Comparison of ENCODE assay signal across 25 mouse cellular contexts in genomic region chr6:149197116-149197515, GRCm38 (mm10). TPM values are rescaled to one million over a fixed set of nuclear protein-coding genes. Genes with fewer than 3 reads are reported as not detected.
DNase-seq lines count a peak whose midpoint lies in the region; ATAC-seq and TF ChIP-seq lines count a peak whose summit lies in the region.
"Had no signal": no experiment of that assay in that cellular context is flagged by ENCODE, and none has a peak within 500 bp of the region (broad histone marks: within the 10 kb centered on the region; RNA-seq: fewer than 3 reads in every experiment).

No protein-coding gene starts in this region.

- peak; percentile 64 for DNase-seq in embryonic facial prominence, embryonic 14.5 days (ENCODE audit: low spot score)
- no peak for DNase-seq in embryonic facial prominence, embryonic 10.5 days (ENCODE audit: low spot score)
- DNase-seq in kidney, postnatal 0 days (ENCODE audit: low spot score), result peak; percentile 91
- DNase-seq in kidney, postnatal 4 days, result no peak
- DNase-seq in lung, postnatal 0 days (ENCODE audit: low spot score), result peak; percentile 37
- DNase-seq in lung, postnatal 14 days, result no peak
- no peak for DNase-seq in MEL (ENCODE audit: low read depth, low spot score)
- no peak for DNase-seq in cerebellum, adult 11 months
- DNase-seq: adrenal gland, postnatal 25 days; cerebellum, adult 18-20 months; cerebellum, postnatal 10 days; gastrocnemius, postnatal 14 days; heart, postnatal 36 days; kidney, adult 9 months; layer of hippocampus, adult 9-11 months; midbrain, embryonic 14.5 days; right cerebral cortex, postnatal 4 days; thymus, postnatal 25 days had no signal

- no peaks in the 10 kb centered on the region; the same call in 1 of the 2 replicates for H3K79me2 ChIP-seq in MEL (ENCODE audit: control insufficient read depth, insufficient read depth, low read length, poor library complexity)

- no peaks in the 10 kb centered on the region for H3K9me3 ChIP-seq in embryonic facial prominence, embryonic 14.5 days (ENCODE audit: control insufficient read depth, low read length)
- no peaks in the 10 kb centered on the region for H3K9me3 ChIP-seq in embryonic facial prominence, embryonic 10.5 days
- H3K9me3 ChIP-seq in kidney, postnatal 0 days (replicated peaks; ENCODE audit: low read length), result no peaks in the 10 kb centered on the region
- H3K9me3 ChIP-seq in lung, postnatal 0 days (ENCODE audit: low read length), result no peaks in the 10 kb centered on the region
- no peaks in the 10 kb centered on the region for H3K9me3 ChIP-seq in MEL (replicated peaks; ENCODE audit: insufficient read depth, low read length)
- H3K9me3 ChIP-seq: heart, embryonic 10.5 days; hindbrain, embryonic 12.5 days; intestine, embryonic 15.5 days; liver, embryonic 15.5 days had no signal

- no peak overlapping the region for H3K4me2 ChIP-seq in embryonic facial prominence, embryonic 14.5 days (ENCODE audit: low read depth, low read length)
- H3K4me2 ChIP-seq in kidney, postnatal 0 days (ENCODE audit: low read length), result no peak overlapping the region
- H3K4me2 ChIP-seq in lung, postnatal 0 days (replicated peaks; ENCODE audit: low read depth, low read length), result no peak overlapping the region
- H3K4me2 ChIP-seq: hindbrain, embryonic 12.5 days; intestine, embryonic 15.5 days; liver, embryonic 15.5 days had no signal

- H3K9ac ChIP-seq in embryonic facial prominence, embryonic 14.5 days (ENCODE audit: low read depth, low read length), result no peak overlapping the region
- H3K9ac ChIP-seq in kidney, postnatal 0 days (ENCODE audit: low read depth, low read length), result no peak overlapping the region
- no peak overlapping the region for H3K9ac ChIP-seq in lung, postnatal 0 days (replicated peaks; ENCODE audit: low read depth)
- H3K9ac ChIP-seq in MEL (ENCODE audit: control insufficient read depth, low read depth, low read length, poor library complexity, severe bottlenecking), result no peak overlapping the region
- H3K9ac ChIP-seq: hindbrain, embryonic 12.5 days; intestine, embryonic 15.5 days; liver, embryonic 15.5 days had no signal

- no peak for TF ChIP-seq RAD21 in MEL (IDR thresholded peaks at IDR 0.05; ENCODE audit: low read depth, low read length)

- WGBS in embryonic facial prominence, embryonic 14.5 days, result 66% methylated on average over 3 of the region's 3 CpGs
- 78% methylated on average over 3 of the region's 3 CpGs for WGBS in embryonic facial prominence, embryonic 10.5 days
- WGBS in kidney, postnatal 0 days, result 49% methylated on average over 3 of the region's 3 CpGs
- WGBS in lung, postnatal 0 days, result 36% methylated on average over 3 of the region's 3 CpGs

- TF ChIP-seq CTCF in kidney, postnatal 0 days (IDR thresholded peaks at IDR 0.05; ENCODE audit: low read depth), result no peak
- TF ChIP-seq CTCF in lung, postnatal 0 days (IDR thresholded peaks at IDR 0.05), result no peak
- no peak for TF ChIP-seq CTCF in MEL (IDR thresholded peaks at IDR 0.05 in 2 of 3, conservative IDR thresholded peaks at IDR 0.05 in 1 of 3; ENCODE audit: control insufficient read depth in 1 of 3, insufficient read depth in 1 of 3, low read depth in 2 of 3, low read length in 3 of 3, poor library complexity in 1 of 3, severe bottlenecking in 1 of 3)

- H3K36me3 ChIP-seq in embryonic facial prominence, embryonic 14.5 days (ENCODE audit: control insufficient read depth, insufficient read depth, low read length), result no peaks in the 10 kb centered on the region
- H3K36me3 ChIP-seq in embryonic facial prominence, embryonic 10.5 days (replicated peaks), result no peaks in the 10 kb centered on the region
- no peaks in the 10 kb centered on the region for H3K36me3 ChIP-seq in kidney, postnatal 0 days (ENCODE audit: insufficient read depth, low read length)
- H3K36me3 ChIP-seq in lung, postnatal 0 days (ENCODE audit: insufficient read depth, low read length), result no peaks in the 10 kb centered on the region
- H3K36me3 ChIP-seq in MEL (ENCODE audit: control insufficient read depth in 1 of 2, insufficient read depth in 2 of 2, low read length in 2 of 2), result peaks cover 0 to 11% of the 10 kb centered on the region in 2 experiments; a peak in 2 of 4 replicates
- H3K36me3 ChIP-seq: G1E; heart, embryonic 10.5 days; hindbrain, embryonic 12.5 days; intestine, embryonic 15.5 days; liver, embryonic 15.5 days had no signal

- no peak overlapping the region for H3K4me3 ChIP-seq in embryonic facial prominence, embryonic 14.5 days (ENCODE audit: low read depth, low read length)
- H3K4me3 ChIP-seq in embryonic facial prominence, embryonic 10.5 days, result no peak overlapping the region
- no peak overlapping the region for H3K4me3 ChIP-seq in kidney, postnatal 0 days (replicated peaks; ENCODE audit: low read depth, low read length)
- no peak overlapping the region for H3K4me3 ChIP-seq in lung, postnatal 0 days (ENCODE audit: low read depth, low read length)
- no peak overlapping the region for H3K4me3 ChIP-seq in MEL (ENCODE audit: control insufficient read depth in 1 of 2, insufficient read depth in 1 of 2, low read depth in 2 of 2, low read length in 2 of 2)
- H3K4me3 ChIP-seq: heart, embryonic 10.5 days; hindbrain, embryonic 12.5 days; intestine, embryonic 15.5 days; liver, embryonic 15.5 days had no signal

- no peak for TF ChIP-seq POLR2A in MEL (IDR thresholded peaks at IDR 0.05; ENCODE audit: control insufficient read depth in 1 of 2, insufficient read depth in 1 of 2, low read depth in 1 of 2, low read length in 2 of 2, poor library complexity in 1 of 2)

- H3K27me3 ChIP-seq in embryonic facial prominence, embryonic 14.5 days (replicated peaks; ENCODE audit: control insufficient read depth, insufficient read depth, low read length), result no peaks in the 10 kb centered on the region
- no peaks in the 10 kb centered on the region for H3K27me3 ChIP-seq in embryonic facial prominence, embryonic 10.5 days (replicated peaks; ENCODE audit: low read depth, poor library complexity, severe bottlenecking)
- H3K27me3 ChIP-seq in kidney, postnatal 0 days (ENCODE audit: insufficient read depth, low read length), result no peaks in the 10 kb centered on the region
- H3K27me3 ChIP-seq in lung, postnatal 0 days (replicated peaks; ENCODE audit: insufficient read depth, low read length), result no peaks in the 10 kb centered on the region
- no peaks in the 10 kb centered on the region for H3K27me3 ChIP-seq in MEL (ENCODE audit: control insufficient read depth in 1 of 2, insufficient read depth in 2 of 2, low read length in 2 of 2)
- H3K27me3 ChIP-seq: hindbrain, embryonic 12.5 days; intestine, embryonic 15.5 days; liver, embryonic 15.5 days had no signal

- no peak for TF ChIP-seq EP300 in lung, postnatal 0 days (IDR thresholded peaks at IDR 0.05)
- no peak for TF ChIP-seq EP300 in MEL (IDR thresholded peaks at IDR 0.05; ENCODE audit: low read depth in 1 of 2, low read length in 2 of 2)

- peak; percentile 37; the same call in 1 of the 2 replicates for ATAC-seq in embryonic facial prominence, embryonic 14.5 days (ENCODE audit: low read depth)
- ATAC-seq in kidney, postnatal 0 days (replicated peaks; ENCODE audit: low FRiP score, low read depth), result no peak
- ATAC-seq in lung, postnatal 0 days, result peak; percentile 34; the same call in 1 of the 2 replicates
- ATAC-seq: forebrain, embryonic 14.5 days; hindbrain, postnatal 0 days; intestine, embryonic 15.5 days had no signal

- H3K4me1 ChIP-seq in embryonic facial prominence, embryonic 14.5 days (ENCODE audit: control insufficient read depth, insufficient read depth, low read length), result no peaks in the 10 kb centered on the region
- H3K4me1 ChIP-seq in embryonic facial prominence, embryonic 10.5 days, result no peaks in the 10 kb centered on the region
- no peaks in the 10 kb centered on the region for H3K4me1 ChIP-seq in kidney, postnatal 0 days (replicated peaks; ENCODE audit: insufficient read depth, low read length)
- peaks cover 4% of the 10 kb centered on the region; the same call in 1 of the 2 replicates for H3K4me1 ChIP-seq in lung, postnatal 0 days (ENCODE audit: insufficient read depth, low read depth, low read length)
- H3K4me1 ChIP-seq in MEL (ENCODE audit: control insufficient read depth in 1 of 2, insufficient read depth in 2 of 2, low read length in 2 of 2), result peaks cover 0 to 6% of the 10 kb centered on the region in 2 experiments; a peak in 3 of 4 replicates
- H3K4me1 ChIP-seq: heart, embryonic 10.5 days; hindbrain, embryonic 12.5 days had no signal

- no peak overlapping the region for H3K27ac ChIP-seq in embryonic facial prominence, embryonic 14.5 days (replicated peaks; ENCODE audit: low read depth, low read length)
- H3K27ac ChIP-seq in embryonic facial prominence, embryonic 10.5 days (replicated peaks), result no peak overlapping the region
- peak overlapping the region; percentile 60; the same call in 1 of the 2 replicates for H3K27ac ChIP-seq in kidney, postnatal 0 days
- H3K27ac ChIP-seq in lung, postnatal 0 days (ENCODE audit: low read length), result no peak overlapping the region
- no peak overlapping the region for H3K27ac ChIP-seq in MEL (ENCODE audit: control insufficient read depth, low read depth, low read length)
- H3K27ac ChIP-seq: heart, embryonic 10.5 days; hindbrain, embryonic 12.5 days; hindbrain, postnatal 0 days; intestine, embryonic 15.5 days had no signal

TF ChIP-seq in MEL, 35 proteins besides CTCF, POLR2A, EP300 and RAD21:
- TF ChIP-seq MYC (IDR thresholded peaks at IDR 0.05; ENCODE audit: low read depth, low read length) (no peak), TAL1 (IDR thresholded peaks at IDR 0.05; ENCODE audit: low read length) (peak; percentile 32; the same call in 1 of the 2 replicates)

RNA-seq across cellular contexts. Expression of gene Amn1, which starts 8.6 kb away (rescaled TPM):
- polyA plus RNA-seq in embryonic facial prominence, embryonic 14.5 days (2014; fragmentation: Nextera tagmentation; extraction: Ambion mirVana), result 27.1 and 30.5 TPM in 2 replicates
- polyA plus RNA-seq in embryonic facial prominence, embryonic 10.5 days (2016; fragmentation: Nextera tagmentation; extraction: Ambion mirVana), result 40.2 and 45.1 TPM in 2 replicates
- polyA plus RNA-seq in kidney, postnatal 0 days (2015; fragmentation: Nextera tagmentation; extraction: Ambion mirVana), result 34.3 and 36.0 TPM in 2 replicates
- 26.0 and 31.9 TPM in 2 replicates for polyA plus RNA-seq in lung, postnatal 0 days (2015; fragmentation: Nextera tagmentation; extraction: Ambion mirVana)
- 2.7 and 4.4 TPM in 2 replicates for total RNA-seq in MEL (2012; rRNA removed)
- polyA plus RNA-seq in MEL (2012; ENCODE audit: insufficient read depth in 1 of 2, insufficient read length in 2 of 2, low read depth in 1 of 2, low replicate concordance in 2 of 2, missing spikeins in 1 of 2), result 1 to 10 TPM in 1 of 2 experiments, not detected in 1; 2.7 TPM

RNA-seq across cellular contexts. Expression of gene Etfbkmt, which starts 57.5 kb away (rescaled TPM):
- 11.1 and 12.3 TPM in 2 replicates for polyA plus RNA-seq in embryonic facial prominence, embryonic 14.5 days (2014; fragmentation: Nextera tagmentation; extraction: Ambion mirVana)
- polyA plus RNA-seq in embryonic facial prominence, embryonic 10.5 days (2016; fragmentation: Nextera tagmentation; extraction: Ambion mirVana), result 13.9 and 16.1 TPM in 2 replicates
- 22.7 and 26.0 TPM in 2 replicates for polyA plus RNA-seq in kidney, postnatal 0 days (2015; fragmentation: Nextera tagmentation; extraction: Ambion mirVana)
- polyA plus RNA-seq in lung, postnatal 0 days (2015; fragmentation: Nextera tagmentation; extraction: Ambion mirVana), result 24.3 and 26.2 TPM in 2 replicates
- total RNA-seq in MEL (2012; rRNA removed), result 3.4 TPM in 2 replicates
- 1 to 10 TPM in 1 of 2 experiments, not detected in 1; 5.7 TPM for polyA plus RNA-seq in MEL (2012; ENCODE audit: insufficient read depth in 1 of 2, insufficient read length in 2 of 2, low read depth in 1 of 2, low replicate concordance in 2 of 2, missing spikeins in 1 of 2)

Comparison
In these comparisons a context has a peak if more than half of its experiments do, and no peak if none do; other contexts are left out.
1. DNase-seq: peak in embryonic facial prominence, embryonic 14.5 days (single experiment), kidney, postnatal 0 days (single experiment) and lung, postnatal 0 days (single experiment); none in embryonic facial prominence, embryonic 10.5 days (single experiment), kidney, postnatal 4 days (0 of 2), lung, postnatal 14 days (single experiment), MEL (single experiment) and cerebellum, adult 11 months (single experiment).